Mouse (Mus musculus) liver, postnatal 0 days (tissue): ENCODE data around the gene Trim60.

Source experiments
- CTCF ChIP-seq: sonication (generic); IDR thresholded peaks from 2 replicates; pipeline ENCODE4 v1.5.1; 2016; ENCODE audit warnings: antibody characterized with exemption, low read depth
- EP300 ChIP-seq: IDR thresholded peaks from 2 replicates; pipeline ENCODE4 v1.6.1; 2016; ENCODE audit warnings: antibody characterized with exemption, low read depth, mild to moderate bottlenecking

DNA sequence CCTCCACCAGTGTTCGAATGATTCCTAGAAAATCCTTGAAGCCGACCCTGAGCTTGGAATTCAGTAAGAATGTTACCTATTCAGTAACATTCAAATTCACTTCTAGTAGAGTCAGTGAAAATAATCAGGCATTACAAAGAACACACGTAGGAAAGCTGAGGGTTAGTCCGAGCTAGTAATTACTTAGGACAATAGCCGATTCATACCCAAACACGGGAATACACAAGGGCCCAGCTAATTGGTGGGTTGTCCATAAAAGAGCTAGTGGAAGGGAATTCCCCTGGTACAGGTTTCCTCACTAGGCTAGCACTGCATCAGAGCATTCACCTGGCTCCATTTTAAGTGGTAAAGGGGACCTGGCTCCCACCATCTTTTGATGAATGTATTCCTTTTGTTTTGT, 66.3 kb downstream of the Trim60 start:
- TF ChIP-seq CTCF (no peak), EP300 (no peak)
